Mouse (Mus musculus) limb, embryonic 14.5 days (tissue): ENCODE results near the gene Lsamp. TPM values are rescaled to one million over a fixed set of nuclear protein-coding genes. Genes with fewer than 3 reads are reported as not detected.

Source experiments
- ATAC-seq: fragments of 200-750 bp; cut with Nextera tagmentation; 2 replicates; pipeline ENCODE4 v1.8.0; 2017; ENCODE audit warnings: low read depth, moderate number of reproducible peaks, moderate TSS enrichment; ENCODE audit not compliant: low FRiP score
- DNase-seq: peaks from one replicate; pipeline ENCODE4 v3.0.0-alpha.2; 2015; ENCODE audit warnings: low spot score
- H3K27ac ChIP-seq: fragments of 300-500 bp; sonication (generic); replicated peaks from 2 replicates; pipeline ENCODE4 v1.5.1; 2014; ENCODE audit warnings: low read depth, mild to moderate bottlenecking, low read length, moderate library complexity, mixed read lengths
- H3K27me3 ChIP-seq: fragments of 300-500 bp; sonication (generic); 2 replicates; pipeline ENCODE4 v1.6.1; 2014; ENCODE audit warnings: low read length, mixed read lengths; ENCODE audit not compliant: control insufficient read depth, insufficient read depth
- H3K36me3 ChIP-seq: fragments of 300-500 bp; sonication (generic); 2 replicates; pipeline ENCODE4 v1.6.1; 2014; ENCODE audit warnings: mild to moderate bottlenecking, low read length, moderate library complexity, mixed read lengths; ENCODE audit not compliant: control insufficient read depth, insufficient read depth
- H3K4me1 ChIP-seq: fragments of 300-500 bp; sonication (generic); 2 replicates; pipeline ENCODE4 v1.6.1; 2014; ENCODE audit warnings: antibody characterized with exemption, low read length, mixed read lengths; ENCODE audit not compliant: control insufficient read depth, insufficient read depth
- H3K4me2 ChIP-seq: fragments of 300-500 bp; sonication (generic); replicated peaks from 2 replicates; pipeline ENCODE4 v1.6.1; 2014; ENCODE audit warnings: low read depth, mild to moderate bottlenecking, low read length, moderate library complexity; ENCODE audit not compliant: severe bottlenecking
- H3K4me3 ChIP-seq: fragments of 300-500 bp; sonication (generic); replicated peaks from 2 replicates; pipeline ENCODE4 v1.5.1; 2014; ENCODE audit warnings: low read length
- H3K9ac ChIP-seq: fragments of 300-500 bp; sonication (generic); 2 replicates; pipeline ENCODE4 v1.6.1; 2014; ENCODE audit warnings: mild to moderate bottlenecking, low read depth, low read length, moderate library complexity; ENCODE audit not compliant: severe bottlenecking
- H3K9me3 ChIP-seq: fragments of 300-500 bp; sonication (generic); 2 replicates; pipeline ENCODE4 v1.6.1; 2016; ENCODE audit warnings: low read length; ENCODE audit not compliant: control insufficient read depth
- POLR2A ChIP-seq: fragments of 200-500 bp; IDR thresholded peaks from 2 replicates; pipeline ENCODE4 v1.8.0; 2012; ENCODE audit warnings: inconsistent platforms, mild to moderate bottlenecking, moderate library complexity, borderline replicate concordance; ENCODE audit not compliant: insufficient read depth, insufficient read length; ENCODE audit errors: extremely low read depth
- WGBS: fragments of 180-500 bp; shearing (Covaris S2); extraction: QIAGEN DNeasy Blood & Tissue Kit; methylation state at CpG from one replicate; pipeline ENCODE4 v1.1.7; 2014; 5-methylcytosine and 5-hydroxymethylcytosine counted together
- polyA plus RNA-seq, 2 experiments: library from polyadenylated mRNA; depleted of rRNA in 1 of 2; stranded (reverse) in 1 of 2; unstranded in 1 of 2; fragments of >200 nt; fragmentation: Nextera tagmentation in 1 of 2; extraction: Ambion mirVana in 1 of 2; gene quantifications; 2 replicates each; pipeline versions ENCODE4 v1.2.1 to v1.2.3; 2012 to 2014

Lsamp gene
- polyA plus RNA-seq, 2 experiments: 5.3 to 11.8 TPM

DNA sequence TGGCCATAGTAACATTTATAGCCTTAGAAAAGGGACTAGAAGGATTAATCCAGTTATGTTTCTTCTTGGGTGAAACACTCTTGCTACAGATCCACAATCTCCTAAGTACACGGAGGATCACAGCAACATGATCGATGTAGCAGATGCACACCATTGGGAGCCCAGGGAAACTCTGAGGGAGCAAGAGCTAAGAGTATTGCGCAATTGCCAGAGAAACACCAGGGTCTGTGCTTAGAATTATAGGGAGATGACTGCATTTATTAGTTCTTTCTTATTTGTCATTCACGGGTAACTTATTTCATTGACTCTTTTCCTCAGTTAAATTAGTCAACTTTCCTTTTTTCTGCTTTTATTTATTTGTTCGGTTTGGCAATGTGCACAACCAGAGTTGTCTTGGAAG is 10.7 kb downstream of the Lsamp start:
- ATAC-seq (no peak), DNase-seq (no peak)
- H3K4me1 ChIP-seq: no peaks in the 10 kb centered on the region
- 85% methylated on average over 5 of the region's 5 CpGs for WGBS
- no peak overlapping the region for H3K9ac ChIP-seq
- H3K4me2 ChIP-seq: no peak overlapping the region
- no peaks in the 10 kb centered on the region for H3K27me3 ChIP-seq
- TF ChIP-seq POLR2A: no peak
- no peak overlapping the region for H3K4me3 ChIP-seq
- H3K9me3 ChIP-seq: no peaks in the 10 kb centered on the region
- no peaks in the 10 kb centered on the region for H3K36me3 ChIP-seq
- H3K27ac ChIP-seq: no peak overlapping the region

GRCm38 (mm10) chr16:40008800-40009199 is 24.6 kb downstream of the Lsamp start:
- DNase-seq (no peak), ATAC-seq (no peak)
- Histone ChIP-seq H3K9me3 (no peaks in the 10 kb centered on the region), H3K36me3 (no peaks in the 10 kb centered on the region), H3K27ac (no peak overlapping the region), H3K4me2 (no peak overlapping the region), H3K27me3 (no peaks in the 10 kb centered on the region), H3K9ac (no peak overlapping the region), H3K4me1 (no peaks in the 10 kb centered on the region), H3K4me3 (no peak overlapping the region)
- TF ChIP-seq POLR2A: no peak
- WGBS: 45% methylated on average over 2 of the region's 2 CpGs

DNA sequence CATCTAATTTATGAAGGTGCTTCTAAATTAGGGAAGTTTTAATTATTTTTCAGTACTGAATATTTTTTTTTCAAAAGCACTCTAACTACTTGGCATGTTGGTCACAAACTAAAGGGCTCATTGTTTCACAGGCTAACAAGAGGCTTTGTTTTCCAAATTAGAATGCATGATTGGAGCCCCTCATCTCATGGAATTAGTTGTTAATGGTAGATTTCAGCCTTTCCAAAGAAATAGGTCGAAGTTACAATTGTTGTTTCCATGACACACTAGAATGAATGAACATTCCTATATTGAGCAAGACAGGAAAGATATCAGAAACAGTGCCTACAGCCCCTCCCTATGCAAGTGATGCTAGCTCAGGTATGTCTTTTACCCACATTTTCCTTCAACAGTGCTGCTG is 26.9 kb downstream of the Lsamp start:
- Histone ChIP-seq H3K9ac (no peak overlapping the region), H3K36me3 (no peaks in the 10 kb centered on the region), H3K27me3 (no peaks in the 10 kb centered on the region), H3K27ac (no peak overlapping the region), H3K9me3 (no peaks in the 10 kb centered on the region), H3K4me3 (no peak overlapping the region), H3K4me1 (no peaks in the 10 kb centered on the region), H3K4me2 (no peak overlapping the region)
- ATAC-seq: no peak
- TF ChIP-seq POLR2A: no peak
- 59% methylated on average over 1 of the region's 1 CpGs for WGBS
- DNase-seq: no peak

GRCm38 (mm10) chr16:40022611-40023010 is 38.5 kb downstream of the Lsamp start:
- no peak for TF ChIP-seq POLR2A
- no peak overlapping the region for H3K27ac ChIP-seq
- no peaks in the 10 kb centered on the region for H3K27me3 ChIP-seq
- no peak overlapping the region for H3K9ac ChIP-seq
- 85% methylated on average over 3 of the region's 3 CpGs for WGBS
- ATAC-seq: no peak
- H3K9me3 ChIP-seq: no peaks in the 10 kb centered on the region
- no peak overlapping the region for H3K4me3 ChIP-seq
- no peaks in the 10 kb centered on the region for H3K36me3 ChIP-seq
- DNase-seq: no peak
- no peaks in the 10 kb centered on the region for H3K4me1 ChIP-seq
- H3K4me2 ChIP-seq: no peak overlapping the region

GRCm38 (mm10) chr16:40036719-40037118 is 52.6 kb downstream of the Lsamp start:
- no peaks in the 10 kb centered on the region for H3K36me3 ChIP-seq
- no peak for TF ChIP-seq POLR2A
- no peaks in the 10 kb centered on the region for H3K4me1 ChIP-seq
- H3K4me2 ChIP-seq: no peak overlapping the region
- no peaks in the 10 kb centered on the region for H3K27me3 ChIP-seq
- H3K9me3 ChIP-seq: no peaks in the 10 kb centered on the region
- H3K4me3 ChIP-seq: no peak overlapping the region
- no peak overlapping the region for H3K9ac ChIP-seq
- ATAC-seq: no peak
- 92% methylated on average over 1 of the region's 1 CpGs for WGBS
- no peak overlapping the region for H3K27ac ChIP-seq
- no peak for DNase-seq

DNA sequence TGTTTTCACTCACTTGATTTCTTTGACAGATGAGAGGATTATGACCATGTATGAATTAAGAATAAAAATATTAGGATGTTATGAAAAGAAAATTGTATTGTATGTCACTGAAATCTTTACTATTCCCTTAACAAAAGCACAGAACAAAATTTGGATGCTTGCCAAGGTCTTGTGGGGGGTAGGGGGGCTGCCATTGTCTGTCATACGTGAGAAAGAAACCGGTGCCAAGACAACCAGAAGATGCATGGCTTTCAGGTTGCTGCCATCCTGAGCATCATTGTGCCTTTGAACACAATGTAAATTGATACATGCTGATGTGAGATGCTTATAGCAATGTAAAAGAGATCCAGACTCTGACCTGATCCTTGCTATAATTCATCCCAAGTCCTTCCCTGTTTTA is 75.4 kb downstream of the Lsamp start:
- H3K27ac ChIP-seq: no peak overlapping the region
- 66% methylated on average over 2 of the region's 2 CpGs for WGBS
- H3K4me3 ChIP-seq: no peak overlapping the region
- H3K4me1 ChIP-seq: no peaks in the 10 kb centered on the region
- H3K9me3 ChIP-seq: no peaks in the 10 kb centered on the region
- H3K4me2 ChIP-seq: no peak overlapping the region
- no peak for DNase-seq
- ATAC-seq: no peak
- no peak for TF ChIP-seq POLR2A
- no peak overlapping the region for H3K9ac ChIP-seq
- no peaks in the 10 kb centered on the region for H3K27me3 ChIP-seq
- no peaks in the 10 kb centered on the region for H3K36me3 ChIP-seq
